Mouse (Mus musculus) cerebellum, adult (tissue): Measurements from ENCODE around the gene Cachd1.

Experiments used
- ATAC-seq: cut with Nextera tagmentation; 2 replicates; pipeline ENCODE4 v1.9.2; 2017; ENCODE audit warnings: mild to moderate bottlenecking, moderate library complexity, mixed read lengths; ENCODE audit not compliant: insufficient number of reproducible peaks, low FRiP score, low TSS enrichment

Cachd1 gene

DNA sequence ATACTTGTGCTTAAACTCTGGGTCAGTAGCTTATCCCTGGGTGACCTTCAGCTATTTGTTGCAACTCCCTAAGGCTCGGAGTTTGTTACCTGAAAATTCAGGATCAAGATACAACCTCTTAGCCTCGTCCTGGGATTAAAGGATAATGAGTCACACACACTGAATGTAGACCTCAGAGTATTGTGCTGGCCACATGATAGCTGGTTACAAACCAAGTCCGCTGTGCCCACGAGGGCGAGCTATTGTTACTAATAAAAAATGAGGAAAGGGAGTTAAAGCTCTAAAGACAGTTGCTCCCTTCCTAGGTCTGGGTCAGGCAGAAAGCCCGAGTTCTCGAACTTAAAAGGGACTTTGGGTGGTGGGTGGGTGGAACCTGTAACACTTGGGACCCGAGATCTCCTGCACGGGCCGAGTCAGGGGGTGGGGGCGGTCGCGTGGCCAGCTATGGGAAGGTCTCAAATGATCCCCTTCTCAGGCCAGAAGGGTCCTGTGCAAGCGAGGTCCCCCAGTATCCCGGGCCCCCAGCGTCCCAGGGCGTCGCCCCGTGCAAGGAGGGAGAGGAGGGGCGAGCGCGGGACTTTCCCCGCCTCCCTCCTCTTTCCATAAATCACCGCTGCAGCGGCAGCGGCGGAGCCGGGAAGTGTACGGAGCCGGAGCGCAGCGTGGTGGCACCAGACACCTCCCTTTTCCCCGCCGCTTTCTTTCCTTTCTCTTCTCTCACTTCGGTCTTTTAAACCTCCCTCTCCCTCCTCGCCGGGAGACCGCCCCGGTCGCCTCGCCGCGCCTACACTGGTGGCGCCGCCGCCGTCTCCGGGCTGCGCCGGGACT lies at the start of gene Cachd1:
TSS of gene Cachd1 (plus strand) at position 633 of the 828 bp plus-strand sequence.
- ATAC-seq, result peak; percentile 27; the same call in 1 of the 2 replicates

DNA sequence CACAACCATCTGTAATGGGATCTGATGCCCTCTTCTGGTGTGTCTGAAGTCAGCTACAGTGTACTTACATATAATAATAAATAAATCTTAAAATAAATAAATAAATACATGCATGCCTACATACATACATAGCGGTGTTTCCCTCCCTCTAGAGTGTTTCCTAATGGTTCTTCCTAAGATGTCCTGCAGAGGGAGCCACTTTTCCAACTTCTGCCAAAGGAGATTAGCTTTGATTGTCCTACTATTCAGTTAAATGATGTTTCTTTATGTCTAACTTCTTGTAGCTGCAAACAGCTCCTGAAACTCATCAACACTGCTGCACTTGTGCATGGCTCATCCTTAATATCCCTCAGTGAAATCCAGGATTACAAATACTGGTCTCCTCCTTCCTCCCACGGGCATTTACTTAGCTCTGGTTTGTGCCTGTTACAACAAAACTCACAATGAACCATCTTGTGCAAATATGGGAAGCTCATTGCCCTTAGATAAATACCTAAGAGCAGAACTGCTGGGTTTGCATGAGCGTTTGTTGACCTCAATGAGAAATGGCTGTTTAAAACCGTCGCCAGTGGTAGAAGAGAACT lies 47.5 kb upstream of the Cachd1 start:
- no peak for ATAC-seq

DNA sequence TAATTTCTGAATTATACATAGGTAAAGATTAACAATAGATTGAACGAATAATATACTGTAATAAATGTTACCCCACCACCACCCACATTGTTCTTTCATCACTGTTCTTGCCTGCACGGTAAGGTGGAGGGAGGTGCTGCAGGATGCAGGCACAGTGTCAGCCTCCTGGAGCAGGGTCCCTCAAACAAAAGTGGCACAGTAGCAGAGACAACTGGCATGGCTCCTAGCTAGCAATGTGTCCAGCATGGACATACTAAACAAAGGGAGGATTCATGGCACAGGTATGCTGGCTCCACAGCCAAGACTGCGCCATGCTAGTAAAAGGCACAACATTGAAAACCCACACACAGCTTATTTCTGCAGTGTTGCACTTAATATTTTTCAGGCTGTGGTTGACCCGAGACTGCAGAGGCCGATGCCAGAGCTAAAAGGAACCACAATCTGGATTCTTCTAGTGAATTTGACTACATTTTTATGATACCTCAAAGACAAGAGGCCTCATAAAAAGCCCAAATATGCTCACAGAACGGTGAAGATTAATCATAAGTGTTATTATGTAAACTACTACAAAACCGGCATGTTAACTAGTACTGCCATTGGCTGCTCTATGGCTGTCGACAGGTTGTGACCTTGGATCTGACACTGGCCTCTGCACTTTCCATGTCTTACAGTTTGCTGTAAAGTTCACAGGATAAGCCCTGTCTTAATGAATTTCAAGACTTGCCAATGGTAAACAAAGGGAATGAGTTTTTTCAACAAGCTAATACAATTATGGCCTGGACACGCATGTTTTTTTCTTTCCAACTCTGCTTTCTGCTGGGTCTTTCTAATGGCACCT lies 41.2 kb upstream of the Cachd1 start:
- no peak for ATAC-seq

DNA sequence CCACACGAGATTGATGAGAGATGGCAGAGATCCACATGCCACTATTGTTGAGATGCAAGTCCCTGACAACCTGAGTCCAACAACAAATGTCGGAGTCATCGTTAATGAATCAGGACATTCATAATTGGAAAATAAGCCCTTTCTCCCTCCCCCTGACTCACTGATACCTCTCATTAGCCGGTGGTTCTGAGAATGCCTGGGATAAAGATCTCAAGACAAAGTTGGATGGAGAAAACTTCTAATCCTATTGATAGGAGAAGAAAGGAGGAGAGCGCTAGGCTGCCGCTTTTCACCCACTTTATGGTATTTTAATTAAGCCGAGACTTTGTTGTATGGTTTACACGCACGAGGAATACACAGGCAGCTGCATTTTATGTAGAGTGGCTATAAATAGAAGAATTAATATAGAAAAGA lies 40.5 kb upstream of the Cachd1 start:
- no peak for ATAC-seq

DNA sequence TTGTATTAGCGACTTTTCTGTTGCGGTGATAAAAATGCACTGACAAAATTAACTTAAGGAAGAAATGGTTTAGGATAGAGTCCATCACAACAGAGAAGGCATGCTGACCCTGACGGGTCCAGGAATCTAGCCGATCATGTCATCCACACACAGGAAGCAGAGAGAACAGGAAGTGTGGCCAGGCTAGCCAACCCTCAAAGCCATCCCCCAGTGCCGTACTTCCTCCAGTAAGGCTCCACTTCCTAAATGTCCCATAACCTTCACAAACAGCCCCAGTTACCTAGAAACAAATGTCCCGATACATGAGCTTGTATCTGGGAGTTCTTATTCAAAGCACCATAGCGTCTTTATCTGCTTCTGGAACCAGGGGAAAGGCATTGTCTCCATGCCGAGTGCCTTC lies 32.9 kb upstream of the Cachd1 start:
- no peak for ATAC-seq

DNA sequence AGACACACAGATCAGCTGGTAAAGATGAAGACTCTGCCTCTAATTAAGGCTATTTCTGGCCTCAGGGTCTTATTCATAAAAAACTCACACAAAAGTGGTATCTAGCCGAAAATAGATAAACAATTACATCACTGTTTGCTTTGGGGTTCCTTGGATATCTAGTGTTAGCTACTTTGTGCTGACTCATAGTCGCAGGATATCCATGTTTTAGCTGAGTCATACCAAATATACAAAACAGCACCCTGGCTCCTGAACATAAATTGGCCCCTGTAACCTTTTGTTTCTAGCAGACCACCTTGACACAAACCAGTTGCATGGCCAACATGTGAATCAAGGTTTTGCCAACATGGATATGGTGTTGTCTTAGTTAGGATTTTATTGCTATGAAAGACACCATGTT lies 24.2 kb upstream of the Cachd1 start:
- no peak for ATAC-seq

DNA sequence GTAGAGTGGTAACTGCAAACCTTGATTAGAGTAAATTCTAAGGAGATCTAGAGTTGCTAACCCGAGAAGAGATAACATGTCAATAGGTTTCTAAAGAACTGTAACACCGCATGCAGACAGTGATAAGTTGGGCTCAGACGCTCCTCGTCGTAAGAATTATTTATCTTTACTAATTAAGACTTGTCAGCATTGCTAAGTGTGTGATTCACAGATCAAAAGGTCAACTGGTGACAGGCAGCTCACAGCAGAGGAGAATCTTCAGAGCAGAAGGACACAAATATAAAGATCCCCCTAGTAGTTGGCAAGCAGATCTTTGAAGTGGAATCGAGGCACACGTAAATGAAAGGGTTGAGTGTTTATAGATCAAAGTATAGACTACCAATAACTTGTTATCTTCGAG lies 20.8 kb upstream of the Cachd1 start:
- no peak for ATAC-seq

DNA sequence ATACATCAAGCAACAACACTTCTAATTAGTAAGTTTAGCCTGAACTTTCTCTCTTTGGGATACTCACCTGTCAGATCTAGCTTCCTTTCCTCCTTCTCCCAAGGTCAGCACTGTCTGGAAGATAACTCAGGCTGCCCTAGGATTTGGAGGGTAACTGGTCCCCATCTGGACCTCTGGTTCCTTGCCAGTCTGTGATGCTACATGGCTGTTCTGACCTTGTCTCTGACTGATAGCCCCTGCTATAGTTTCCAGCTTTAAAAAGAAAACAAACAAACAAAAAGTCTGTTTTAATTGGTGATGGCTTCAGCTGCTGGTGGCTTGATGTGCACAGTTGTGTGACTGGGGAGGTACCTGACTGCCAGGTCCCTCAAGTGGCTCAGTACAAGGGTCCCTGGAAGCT lies 20.0 kb upstream of the Cachd1 start:
- ATAC-seq, result no peak

DNA sequence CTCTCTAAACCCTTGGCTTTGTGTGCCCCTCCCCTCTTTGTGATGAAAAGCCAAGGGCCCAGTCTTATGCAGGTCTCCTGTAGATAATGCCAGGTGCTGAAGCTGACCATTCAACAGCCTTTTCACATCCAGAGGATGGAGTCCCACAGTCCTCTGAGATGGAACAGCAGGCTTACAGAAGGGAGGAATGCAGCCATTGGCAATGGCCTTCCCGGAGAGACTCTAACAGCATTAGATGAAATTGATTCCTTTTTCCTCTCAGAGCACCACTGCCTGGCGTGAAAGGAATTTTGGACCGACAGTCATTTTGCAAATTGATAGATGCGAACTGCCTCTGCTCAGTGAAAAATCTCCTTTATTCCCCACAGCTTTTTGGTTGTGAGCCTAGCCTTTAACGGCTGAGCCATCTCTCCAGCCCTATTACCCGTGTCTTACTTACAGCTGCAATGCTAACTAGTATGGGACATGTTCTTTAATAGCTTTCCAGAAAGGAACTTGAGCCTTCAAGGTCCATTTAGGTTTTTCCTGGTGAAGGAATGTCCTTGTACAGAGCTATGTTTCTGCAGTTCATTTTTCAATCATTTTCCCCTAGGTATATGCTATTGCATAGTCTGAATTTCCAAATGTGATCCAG lies 18.1 kb upstream of the Cachd1 start:
- ATAC-seq, result no peak

DNA sequence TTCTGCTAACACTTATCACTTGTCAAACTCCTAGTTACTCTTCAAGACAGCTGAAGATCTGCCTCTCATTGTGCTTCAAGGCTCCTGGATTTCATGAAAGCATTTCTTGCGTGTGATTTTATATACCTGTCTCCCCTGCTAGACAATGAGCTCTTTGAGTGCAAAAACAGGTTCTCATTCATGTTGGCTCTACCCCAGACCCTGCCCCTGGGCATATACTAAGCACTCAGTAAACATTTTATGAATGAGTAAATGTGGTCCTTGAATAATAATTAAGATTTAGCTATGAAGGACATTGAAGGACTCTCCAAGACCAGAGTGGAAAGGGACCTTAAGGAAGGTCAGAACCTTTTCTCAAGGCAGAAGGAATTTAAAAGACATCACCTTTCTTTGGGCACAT lies 16.9 kb upstream of the Cachd1 start:
- ATAC-seq, result no peak

DNA sequence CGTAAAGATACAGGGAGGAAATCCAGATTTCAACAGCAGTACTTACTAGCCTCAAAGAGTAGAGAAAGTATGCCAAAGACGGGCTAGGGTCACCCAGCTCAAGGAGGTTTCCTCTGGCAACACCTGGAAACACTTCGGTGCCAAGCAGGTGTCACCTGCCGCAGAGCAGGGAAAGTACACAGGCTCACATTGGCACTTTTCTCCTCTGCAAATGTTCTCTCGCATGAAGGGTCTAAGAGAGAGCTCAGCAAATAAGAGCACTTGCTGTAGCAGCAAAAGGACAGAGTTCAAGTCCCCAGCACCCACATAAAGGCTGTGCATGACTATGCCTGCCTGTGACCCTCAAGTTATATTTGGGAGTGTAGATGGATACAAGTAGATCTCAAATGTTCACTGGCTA lies 16.1 kb upstream of the Cachd1 start:
- no peak for ATAC-seq

DNA sequence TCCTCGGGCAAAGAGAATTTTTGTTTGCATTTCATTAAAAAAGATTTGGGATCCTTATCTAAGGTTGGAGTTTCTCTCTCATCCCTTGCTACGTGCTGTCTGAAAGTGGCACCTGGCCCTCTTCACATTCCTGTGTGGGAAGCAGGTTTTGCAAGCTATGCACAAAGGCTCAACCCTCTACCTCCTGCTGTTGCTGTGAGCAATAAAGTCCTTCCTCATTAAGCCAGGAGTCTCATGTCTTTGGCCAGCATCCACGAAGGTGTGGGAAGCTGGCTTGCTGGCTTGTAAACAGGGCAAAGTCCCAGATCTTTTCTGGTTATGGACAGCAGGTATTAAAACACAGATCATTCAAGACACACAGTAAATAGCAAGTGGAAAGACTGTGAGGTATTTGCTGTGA lies 7.9 kb upstream of the Cachd1 start:
- ATAC-seq, result no peak

DNA sequence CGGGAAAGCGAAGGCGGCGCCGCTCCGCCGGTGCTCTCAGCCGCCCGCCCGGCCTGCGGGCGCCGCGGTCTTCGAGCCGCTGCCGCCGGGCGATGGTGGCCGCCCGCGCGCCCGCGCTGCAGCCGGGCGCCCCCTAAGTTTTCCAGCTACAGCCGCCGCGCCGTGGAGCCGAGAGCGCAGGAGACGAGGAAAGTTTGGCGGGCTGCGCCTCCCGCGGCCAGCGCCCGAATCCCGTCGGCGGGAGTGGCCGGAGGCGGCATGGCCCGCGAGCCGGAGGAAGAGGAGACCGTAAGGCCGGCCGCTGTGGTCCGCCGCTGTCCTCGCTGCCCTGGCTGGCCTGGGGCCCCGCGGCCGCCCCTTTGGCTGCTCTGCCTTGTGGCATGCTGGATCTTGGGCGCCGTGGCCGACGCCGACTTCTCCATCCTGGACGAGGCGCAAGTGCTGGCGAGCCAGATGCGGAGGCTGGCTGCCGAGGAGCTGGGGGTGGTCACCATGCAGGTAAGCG lies 448 bp downstream of the Cachd1 start:
- ATAC-seq, result peak; percentile 24; the same call in 1 of the 2 replicates

DNA sequence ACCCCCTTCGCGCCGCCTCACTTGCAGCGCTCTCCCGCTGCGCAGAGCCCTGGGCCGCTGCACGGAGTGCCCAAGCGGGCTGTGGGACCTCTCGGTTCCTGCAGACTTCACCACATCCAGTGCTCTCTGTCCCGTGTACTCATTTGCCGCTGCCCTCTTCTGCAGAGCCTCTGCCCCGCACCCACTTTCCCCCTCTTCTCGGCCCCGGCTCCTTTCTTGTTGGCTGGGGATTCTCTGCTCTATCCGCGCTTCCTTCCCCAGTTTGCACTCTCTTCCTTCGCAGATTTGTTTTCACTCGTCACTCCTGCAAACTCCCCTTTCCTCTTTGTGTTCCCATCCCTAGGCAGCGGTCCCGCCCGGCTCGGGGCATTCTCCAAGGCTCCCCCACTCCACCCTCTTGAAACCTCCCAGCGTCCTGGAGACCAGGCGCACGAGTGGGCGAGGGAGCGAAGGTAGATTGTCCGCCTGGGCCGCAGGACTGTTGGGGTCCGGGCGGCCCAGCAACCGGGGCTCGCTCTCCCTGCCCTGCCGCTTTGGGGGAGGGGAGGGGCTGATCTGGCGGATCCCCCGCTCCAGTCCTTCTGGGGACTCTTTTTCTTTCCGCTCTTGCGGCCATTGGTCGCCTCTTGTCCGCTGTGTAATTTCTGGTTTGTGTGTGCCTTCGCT lies 1.0 kb downstream of the Cachd1 start:
- ATAC-seq, result no peak

DNA sequence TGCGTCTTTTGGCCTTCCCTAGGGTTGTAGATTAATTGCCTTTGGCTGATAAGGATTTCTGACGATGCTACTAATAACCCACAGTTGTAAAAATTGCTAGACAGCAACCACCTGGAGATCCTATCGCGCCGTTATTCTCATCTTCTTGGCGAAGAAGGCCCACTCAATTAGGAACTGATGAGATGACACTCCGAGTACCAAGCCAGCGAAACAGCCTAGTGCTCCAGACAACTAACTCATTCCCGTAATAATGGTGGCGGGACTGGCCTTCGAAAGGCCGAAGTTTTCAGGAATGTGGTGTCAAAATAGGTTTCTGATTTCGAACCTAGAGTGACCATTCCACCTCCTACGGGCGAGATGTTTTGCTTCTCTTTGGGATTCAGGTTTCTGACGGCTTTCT lies 1.6 kb downstream of the Cachd1 start:
- no peak for ATAC-seq

DNA sequence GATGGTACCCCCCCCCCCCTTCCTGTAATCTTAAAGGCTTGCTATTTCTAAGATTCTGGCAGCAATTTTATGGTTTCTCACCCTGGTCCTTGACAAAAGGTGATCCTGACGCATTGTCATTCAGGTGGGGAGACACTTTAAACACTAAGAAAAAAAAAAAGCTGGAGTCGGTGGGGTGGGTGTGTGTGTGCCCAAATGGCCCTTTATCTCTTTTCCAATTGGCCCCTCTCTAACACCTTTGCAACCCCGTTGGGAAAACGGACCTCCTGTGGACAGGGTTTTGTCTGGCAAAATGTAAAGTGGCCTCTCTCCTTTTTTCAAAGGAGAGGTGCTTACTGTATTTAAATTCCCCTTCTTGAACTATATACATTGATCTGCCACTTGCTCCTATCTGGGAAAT lies 2.5 kb downstream of the Cachd1 start:
- no peak for ATAC-seq

DNA sequence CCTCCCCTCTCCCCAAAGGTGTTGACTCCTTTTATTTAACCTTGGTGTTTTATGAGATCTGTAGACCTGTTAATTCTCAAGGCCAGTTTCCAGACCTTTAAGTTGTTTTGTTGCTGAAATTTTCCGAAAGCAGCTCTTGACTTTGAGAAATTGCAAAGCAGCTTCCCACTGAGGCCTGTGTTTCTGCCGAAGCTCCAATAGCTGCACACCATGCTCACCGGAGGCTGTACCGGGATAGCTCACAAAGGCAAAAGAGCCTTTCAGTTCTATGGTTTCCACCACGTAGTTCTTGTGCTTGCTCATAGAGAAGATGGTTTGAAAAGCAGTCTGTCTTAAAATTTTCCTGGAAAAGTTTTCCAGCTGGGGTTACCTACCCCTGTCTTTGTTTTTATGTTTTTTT lies 3.2 kb downstream of the Cachd1 start:
- ATAC-seq, result no peak

DNA sequence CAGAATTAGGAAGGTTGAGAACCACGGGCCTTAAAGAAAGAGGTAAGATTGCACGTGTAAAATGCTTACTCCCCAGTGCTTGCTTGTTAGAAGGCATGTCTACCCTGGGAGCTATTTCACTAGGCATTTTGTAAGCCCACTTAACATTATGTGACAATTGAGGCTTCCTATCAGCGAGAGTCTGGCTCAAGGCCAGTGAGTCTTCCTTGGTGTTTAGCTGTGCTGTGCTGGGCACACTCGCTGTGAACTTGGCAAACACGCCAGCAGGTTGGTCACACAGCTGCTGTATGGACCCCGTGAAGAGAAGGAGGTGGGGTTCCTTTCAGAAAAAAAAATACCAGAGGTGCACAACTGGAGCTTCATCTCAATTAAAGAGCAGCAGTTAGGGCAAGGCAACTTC lies 4.4 kb downstream of the Cachd1 start:
- ATAC-seq, result no peak

DNA sequence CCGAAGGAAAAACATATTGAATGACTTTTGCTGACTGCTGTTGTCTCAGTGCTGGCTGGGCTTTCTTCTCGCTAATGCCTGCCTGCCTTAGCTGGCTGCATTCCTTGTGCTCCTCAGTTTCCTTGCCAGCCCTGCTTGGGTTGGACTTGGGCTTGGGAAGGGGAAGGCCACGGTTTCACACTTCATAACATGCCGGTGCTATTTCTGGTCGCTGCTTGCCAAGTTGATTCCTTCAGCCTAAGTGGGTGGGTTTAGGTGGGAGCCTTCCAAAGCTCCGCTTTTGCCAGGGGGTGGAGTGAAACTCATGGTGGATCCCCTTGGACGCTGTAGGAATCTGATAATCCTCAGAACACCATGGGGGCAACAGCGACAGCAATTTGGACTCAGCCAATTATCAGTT lies 5.9 kb downstream of the Cachd1 start:
- no peak for ATAC-seq

DNA sequence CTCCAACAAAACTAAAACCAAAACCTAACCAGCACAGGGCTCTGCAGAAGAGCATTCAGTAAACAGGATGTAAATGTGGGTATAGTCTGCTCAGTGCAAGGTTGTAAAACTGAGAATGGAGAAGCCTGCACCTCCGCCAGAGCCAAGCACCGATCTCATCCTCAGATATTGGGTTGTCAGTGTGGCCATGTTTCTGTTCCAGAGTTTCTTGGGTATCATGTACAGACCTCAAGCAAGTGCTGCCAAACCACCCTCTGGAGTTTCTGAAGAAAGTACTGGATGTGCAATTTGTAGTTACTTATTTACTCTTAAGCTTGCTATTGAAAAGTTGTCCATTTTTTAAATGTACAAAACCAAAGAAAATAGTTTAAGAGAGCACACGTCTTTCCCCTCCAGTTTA lies 6.4 kb downstream of the Cachd1 start:
- ATAC-seq, result no peak
